Mouse (Mus musculus) adipocyte (in vitro differentiated cells): Measurements from ENCODE around the gene Cyb5rl.

Experiments
- DNase-seq: peaks from one replicate; pipeline ENCODE4 v3.0.0-alpha.2; 2016; ENCODE audit warnings: low spot score

The Cyb5rl gene

GRCm38 (mm10) chr4:107066252-107067124 is at the start of gene Cyb5rl, which contains the start of gene Mrpl37:
Cyb5rl (plus strand) TSS chr4:107066988.
Mrpl37 (minus strand) TSS chr4:107066868.
- DNase-seq: peak; percentile 96

DNA sequence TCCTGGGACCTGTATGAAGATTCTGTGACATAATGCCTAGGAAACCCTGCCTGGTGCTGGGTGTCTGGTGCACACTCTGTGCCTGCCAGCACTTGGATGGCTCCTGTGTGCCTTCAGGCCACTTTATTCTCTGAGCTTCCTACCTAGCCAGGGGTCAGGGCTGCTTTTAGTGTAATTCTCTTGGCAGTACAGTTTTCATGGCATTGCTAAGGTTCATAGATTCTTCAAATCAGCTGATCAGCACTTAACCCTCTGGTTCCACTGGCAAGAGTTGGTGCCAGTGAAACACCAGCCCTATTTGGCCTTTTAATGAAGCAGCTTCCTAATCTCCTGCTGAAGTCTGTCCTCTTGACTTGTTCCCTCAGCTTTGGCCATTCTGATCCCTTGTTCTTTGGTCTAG is 49.5 kb upstream of the Cyb5rl start:
- no peak for DNase-seq

- peak; percentile 12 for DNase-seq
Measured at GRCm38 (mm10) chr4:107018521-107018920, 48.3 kb upstream of the Cyb5rl start.

GRCm38 (mm10) chr4:107019027-107019426 is 47.8 kb upstream of the Cyb5rl start:
- peak; percentile 13 for DNase-seq

DNA sequence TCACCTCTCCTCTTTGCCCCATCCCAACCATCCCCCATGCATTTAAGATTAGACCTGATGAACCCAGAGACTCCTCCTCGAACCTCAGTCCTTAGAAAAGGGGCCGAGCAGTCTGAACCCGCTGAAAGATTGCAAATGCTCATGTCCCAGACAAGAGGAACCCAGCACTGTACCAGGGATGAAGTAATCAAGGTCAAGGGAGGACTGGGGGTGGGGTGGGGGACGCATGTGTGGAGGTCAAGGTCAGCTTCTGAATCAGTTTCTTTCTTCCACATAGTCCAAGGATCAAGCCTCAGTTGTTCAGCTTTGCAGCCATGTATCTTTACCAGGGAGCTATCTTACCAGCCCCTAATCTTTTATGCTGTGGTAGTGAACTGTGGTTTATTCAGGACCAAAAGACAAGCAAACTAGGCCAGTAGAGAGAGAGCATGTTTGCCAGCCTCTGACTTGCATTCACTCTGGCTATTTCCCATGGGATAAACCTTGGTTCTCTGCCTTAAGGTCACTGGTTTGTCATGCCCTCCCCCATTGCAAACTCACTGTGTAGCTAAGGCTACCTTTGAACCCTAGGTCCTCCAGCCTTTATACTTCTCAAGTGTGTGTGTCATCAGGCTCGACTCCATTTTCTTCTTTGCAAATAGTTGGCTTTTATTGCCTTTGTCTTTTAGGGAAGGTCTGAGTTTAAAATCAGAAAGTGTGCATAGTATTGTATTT is 46.3 kb upstream of the Cyb5rl start:
- peak; percentile 41 for DNase-seq

DNA sequence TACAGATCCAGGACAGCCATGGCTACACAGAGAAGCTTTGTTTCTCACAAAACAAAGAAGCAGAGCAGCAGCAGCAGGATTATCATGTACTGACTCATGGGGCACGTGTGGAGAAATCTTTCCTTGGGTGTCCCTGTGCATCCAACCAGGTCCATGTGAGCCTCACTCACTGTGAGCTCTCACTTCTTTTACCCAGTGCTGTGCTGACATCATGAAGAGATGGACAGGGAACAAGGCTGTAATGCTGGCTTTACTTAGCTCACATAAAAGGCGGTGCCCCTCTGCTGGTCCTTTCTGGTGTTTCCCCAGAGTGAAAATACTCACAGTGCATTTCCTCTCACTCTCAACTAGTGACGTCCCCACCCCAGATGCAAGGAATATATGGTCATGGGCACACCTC is 45.3 kb upstream of the Cyb5rl start:
- DNase-seq: no peak

DNA sequence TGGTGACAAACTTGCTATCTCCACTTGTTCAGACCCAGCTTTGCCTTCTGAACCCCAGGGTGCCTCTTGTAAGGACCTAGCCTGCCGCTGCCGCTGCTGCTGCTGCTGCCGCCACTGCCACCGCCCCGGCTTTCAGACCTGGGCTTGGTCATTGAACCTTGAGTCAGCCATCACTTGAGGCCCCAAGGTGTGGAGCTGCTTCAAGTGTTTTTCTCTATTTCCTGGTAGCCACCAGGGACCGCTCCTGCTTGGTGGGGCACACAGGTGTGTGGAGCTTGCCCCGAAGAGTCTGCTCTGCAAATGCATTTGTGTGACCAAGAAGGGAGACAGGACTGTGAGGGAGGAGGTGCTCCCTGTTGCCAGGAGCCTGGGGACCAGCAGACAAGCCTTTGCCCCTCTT is 41.9 kb upstream of the Cyb5rl start:
- DNase-seq: no peak

DNA sequence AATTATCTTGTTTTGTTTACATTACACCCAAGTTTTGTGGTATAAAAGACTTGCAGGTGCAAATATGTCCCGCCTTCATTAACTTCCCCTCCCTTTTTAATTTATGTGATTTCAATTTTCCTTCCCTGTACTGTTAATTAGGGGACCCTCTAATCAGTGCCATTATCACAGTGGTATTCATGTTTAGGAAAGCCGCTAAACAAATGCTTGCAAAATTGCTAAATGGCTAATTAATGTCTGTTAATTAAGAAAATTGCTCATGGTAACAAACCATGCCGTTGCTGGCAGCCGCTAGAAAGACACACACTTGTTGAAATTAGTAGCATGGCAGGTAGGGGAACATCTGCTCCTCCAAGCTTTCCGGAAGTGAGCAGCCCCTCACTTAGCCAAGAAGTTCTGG is 41.4 kb upstream of the Cyb5rl start:
- no peak for DNase-seq

GRCm38 (mm10) chr4:107026451-107026850 is 40.3 kb upstream of the Cyb5rl start:
- DNase-seq: no peak

GRCm38 (mm10) chr4:107035689-107036088 is 31.1 kb upstream of the Cyb5rl start:
- DNase-seq: no peak

- DNase-seq: no peak
Measured at GRCm38 (mm10) chr4:107036985-107037384, 29.8 kb upstream of the Cyb5rl start.

- DNase-seq: no peak
Measured at GRCm38 (mm10) chr4:107038303-107038702, 28.5 kb upstream of the Cyb5rl start.

- DNase-seq: no peak
Measured at GRCm38 (mm10) chr4:107039270-107039669, 27.5 kb upstream of the Cyb5rl start.

- no peak for DNase-seq
Measured at GRCm38 (mm10) chr4:107042304-107042703, 24.5 kb upstream of the Cyb5rl start.

GRCm38 (mm10) chr4:107045188-107045587 is 21.6 kb upstream of the Cyb5rl start:
- no peak for DNase-seq

DNA sequence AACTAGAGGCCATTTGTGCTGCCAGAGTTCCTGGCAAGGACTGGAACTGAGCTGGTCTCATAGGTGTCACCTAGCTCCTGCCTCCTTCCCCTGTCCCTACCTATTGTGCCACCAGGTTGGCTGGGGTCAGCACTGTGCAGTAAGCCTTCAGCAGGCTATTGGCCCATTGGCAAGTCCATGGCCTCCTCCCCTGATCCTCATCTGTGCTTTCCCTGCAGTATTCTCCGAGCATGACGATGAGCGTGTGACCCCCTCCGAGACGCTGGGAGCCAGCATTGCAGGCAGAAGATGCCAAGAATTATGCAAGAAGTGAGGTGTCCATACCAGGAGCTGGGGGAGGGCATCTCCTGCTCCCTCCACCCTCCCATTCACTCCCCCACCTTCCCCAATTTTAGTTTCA is 19.0 kb upstream of the Cyb5rl start:
- DNase-seq: no peak

- peak; percentile 22 for DNase-seq
Measured at GRCm38 (mm10) chr4:107048568-107049162, 18.1 kb upstream of the Cyb5rl start.

GRCm38 (mm10) chr4:107051889-107052288 is 14.9 kb upstream of the Cyb5rl start:
- no peak for DNase-seq

GRCm38 (mm10) chr4:107052962-107053553 is 13.7 kb upstream of the Cyb5rl start:
- DNase-seq: no peak

DNA sequence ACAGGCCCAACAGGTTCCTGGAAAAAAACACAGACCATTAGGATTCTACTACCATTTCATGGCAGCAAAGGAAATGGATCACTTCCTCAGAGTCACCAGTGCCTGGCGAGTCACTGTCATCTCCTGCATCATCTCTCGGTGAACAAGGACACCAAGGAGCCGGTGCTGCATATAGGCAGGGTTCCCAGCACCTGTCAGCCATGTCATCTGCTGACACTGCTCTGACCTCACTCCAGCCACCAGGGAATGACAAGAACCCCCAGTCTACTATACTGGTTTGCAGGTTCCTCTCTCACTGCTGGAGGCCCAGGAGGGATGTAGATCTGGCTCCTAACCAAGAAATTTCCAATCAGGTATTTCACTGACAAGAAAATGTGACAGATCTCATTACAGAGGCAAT is 10.7 kb upstream of the Cyb5rl start:
- no peak for DNase-seq

DNA sequence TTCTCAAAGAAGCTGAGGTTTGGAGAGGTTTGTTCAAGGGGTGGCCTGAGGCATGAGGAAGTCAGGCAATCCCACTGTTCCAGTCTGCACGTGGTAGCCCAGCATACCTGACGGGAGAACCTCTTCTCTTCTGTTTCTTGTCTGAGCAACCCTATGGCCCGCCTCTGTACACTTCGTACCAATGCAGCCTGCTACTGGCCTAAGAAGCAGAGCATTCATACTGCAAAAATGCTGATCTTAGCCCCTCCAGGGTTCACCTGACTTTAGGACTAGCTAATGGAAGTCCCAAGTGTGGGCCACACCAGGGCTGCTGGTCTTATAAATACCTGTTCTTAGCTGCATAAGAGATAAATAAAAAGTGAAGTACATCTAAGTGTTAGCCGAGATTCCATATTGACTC is 8.4 kb upstream of the Cyb5rl start:
- DNase-seq: no peak

- no peak for DNase-seq
Measured at GRCm38 (mm10) chr4:107058781-107059180, 8.0 kb upstream of the Cyb5rl start.
